Mouse (Mus musculus) limb, embryonic 15.5 days (tissue): Measurements from ENCODE around the gene Acot1. TPM values are rescaled to one million over a fixed set of nuclear protein-coding genes. Genes with fewer than 3 reads are reported as not detected.
"Not testable (repeated sequence)": the region's sequence is repeated elsewhere in the genome, so short reads cannot be mapped to it uniquely, and the experiment has no call there.

ENCODE experiments used
- ATAC-seq: fragments of 200-750 bp; cut with Nextera tagmentation; 2 replicates; pipeline ENCODE4 v1.8.0; 2017; ENCODE audit warnings: low read depth, moderate TSS enrichment; ENCODE audit not compliant: insufficient number of reproducible peaks, low FRiP score, low TSS enrichment
- H3K27ac ChIP-seq: fragments of 300-500 bp; sonication (generic); 2 replicates; pipeline ENCODE4 v1.5.1; 2015; ENCODE audit warnings: moderate library complexity, mild to moderate bottlenecking, inconsistent platforms
- H3K27me3 ChIP-seq: fragments of 300-500 bp; sonication (generic); 2 replicates; pipeline ENCODE4 v1.6.1; 2015; ENCODE audit warnings: inconsistent platforms
- H3K36me3 ChIP-seq: fragments of 300-500 bp; sonication (generic); 2 replicates; pipeline ENCODE4 v1.6.1; 2015; ENCODE audit warnings: inconsistent platforms
- H3K4me1 ChIP-seq: fragments of 300-500 bp; sonication (generic); 2 replicates; pipeline ENCODE4 v1.6.1; 2015; ENCODE audit warnings: inconsistent platforms
- H3K4me2 ChIP-seq: fragments of 300-500 bp; sonication (generic); 2 replicates; pipeline ENCODE4 v1.6.1; 2015; ENCODE audit warnings: mild to moderate bottlenecking, inconsistent platforms
- H3K4me3 ChIP-seq: fragments of 300-500 bp; sonication (generic); 2 replicates; pipeline ENCODE4 v1.5.1; 2015; ENCODE audit warnings: mild to moderate bottlenecking, inconsistent platforms
- H3K9ac ChIP-seq: fragments of 300-500 bp; sonication (generic); 2 replicates; pipeline ENCODE4 v1.6.1; 2015; ENCODE audit warnings: inconsistent platforms
- H3K9me3 ChIP-seq: fragments of 300-500 bp; sonication (generic); 2 replicates; pipeline ENCODE4 v1.6.1; 2016; ENCODE audit warnings: inconsistent platforms
- WGBS: fragments of 180-500 bp; shearing (Covaris S2); methylation state at CpG from one replicate; pipeline ENCODE4 v1.1.7; 2015; 5-methylcytosine and 5-hydroxymethylcytosine counted together
- polyA plus RNA-seq: library from polyadenylated mRNA; unstranded; fragments of >200 nt; fragmentation: Nextera tagmentation; extraction: Ambion mirVana; gene quantifications from 2 replicates; pipeline ENCODE4 v1.2.1, GENCODE M21; 2015

Gene Acot1
- polyA plus RNA-seq, 1 experiment from 2014 or later, result 58.3 TPM

DNA sequence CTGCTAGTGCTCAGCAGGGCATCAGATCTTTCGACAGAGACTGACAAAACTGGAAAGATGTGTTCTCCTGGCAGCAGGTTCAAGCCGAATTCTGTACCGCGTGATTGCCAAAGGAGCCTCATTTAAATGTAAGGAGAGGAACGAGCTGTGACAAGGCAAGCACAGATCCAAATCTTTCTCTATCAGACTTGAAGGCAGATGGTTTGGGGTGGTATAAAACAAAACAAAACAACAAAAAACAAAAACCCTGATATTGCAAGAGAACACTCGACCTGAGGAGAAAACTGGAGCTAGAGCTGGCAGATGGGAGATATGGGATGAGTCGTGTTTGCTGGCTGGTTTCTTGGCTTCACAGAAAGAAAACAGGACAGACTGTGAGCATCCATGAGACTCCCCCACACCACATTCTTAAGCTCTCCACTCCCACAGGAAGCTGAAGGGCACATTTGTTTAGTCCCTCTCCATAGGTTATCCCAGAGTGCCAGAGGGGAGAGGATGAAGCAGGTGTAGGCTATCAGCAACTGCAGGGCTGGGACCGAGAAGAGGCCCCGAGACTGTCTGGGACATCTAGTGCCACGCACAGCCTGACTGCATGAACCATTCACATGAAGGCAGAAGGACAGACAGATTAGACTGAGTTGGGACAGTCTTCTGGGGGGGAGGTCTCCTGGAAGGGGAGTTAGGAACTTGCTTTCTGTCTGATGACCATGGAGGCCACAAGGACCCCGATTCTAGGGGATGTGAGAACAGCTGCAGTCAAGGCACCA, 10.8 kb upstream of the Acot1 start:
- Histone ChIP-seq H3K9me3 (no peaks in the 10 kb centered on the region), H3K4me1 (0 out of 2 replicates have a peak, but pooled peaks cover 4% of the 10 kb centered on the region), H3K4me3 (no peak overlapping the region), H3K36me3 (no peaks in the 10 kb centered on the region), H3K27ac (peak overlapping the region; percentile 69), H3K4me2 (no peak overlapping the region), H3K27me3 (no peaks in the 10 kb centered on the region), H3K9ac (no peak overlapping the region)
- ATAC-seq, result no peak
- WGBS, result 63% methylated on average over 11 of the region's 11 CpGs

- H3K36me3 ChIP-seq, H3K4me1 ChIP-seq, ATAC-seq, H3K4me2 ChIP-seq, H3K9ac ChIP-seq, H3K4me3 ChIP-seq, H3K27me3 ChIP-seq, H3K9me3 ChIP-seq, H3K27ac ChIP-seq: not testable (repeated sequence)
- 49% methylated on average over 8 of the region's 8 CpGs for WGBS
Measured at GRCm38 (mm10) chr12:83999237-83999636, 10.1 kb upstream of the Acot1 start.

DNA sequence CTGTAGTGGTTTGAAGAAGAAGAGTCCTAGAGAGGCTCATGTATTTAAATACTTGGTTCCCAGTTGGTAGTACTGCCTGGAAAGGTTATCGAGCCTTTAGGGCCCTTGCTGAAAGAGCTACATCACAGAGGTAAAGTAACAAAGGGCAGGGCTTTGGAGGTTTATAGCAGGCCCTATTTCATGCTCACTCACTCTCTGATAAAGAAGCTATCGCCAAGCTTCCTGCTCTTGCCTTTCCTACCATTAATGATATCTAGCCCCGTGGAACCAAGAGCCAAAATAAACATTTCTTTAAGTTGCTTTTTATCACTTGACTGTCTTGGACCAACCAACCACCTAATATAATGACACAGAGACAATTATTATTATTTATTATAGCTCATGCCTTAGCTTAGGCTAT, 8.9 kb upstream of the Acot1 start:
- Histone ChIP-seq H3K27me3 (no peaks in the 10 kb centered on the region), H3K9ac (no peak overlapping the region), H3K4me3 (no peak overlapping the region), H3K36me3 (no peaks in the 10 kb centered on the region), H3K4me1 (0 out of 2 replicates have a peak, but pooled peaks cover 4% of the 10 kb centered on the region), H3K9me3 (no peaks in the 10 kb centered on the region), H3K27ac (no peak overlapping the region), H3K4me2 (no peak overlapping the region)
- WGBS, result 69% methylated on average over 3 of the region's 3 CpGs
- ATAC-seq, result no peak

DNA sequence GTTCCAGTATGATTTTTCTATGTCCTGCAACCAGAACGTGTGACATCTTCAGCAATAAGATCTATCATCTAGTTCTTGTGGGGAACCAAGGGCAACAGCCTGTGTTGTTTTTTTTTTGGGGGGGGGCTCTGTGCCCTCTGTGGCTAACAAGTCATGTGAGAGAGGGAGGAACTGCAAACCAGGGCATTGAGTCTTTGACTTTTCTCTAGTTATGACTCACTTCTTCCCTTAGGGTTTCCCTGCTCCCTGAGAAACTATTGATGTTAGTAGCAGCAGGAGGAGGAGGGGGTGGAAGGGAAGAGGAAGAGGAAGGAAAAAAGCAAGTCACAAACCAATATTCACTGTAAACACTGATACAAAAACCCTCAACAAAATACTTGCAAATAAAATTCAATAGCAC, 5.4 kb upstream of the Acot1 start:
- Histone ChIP-seq H3K4me2 (no peak overlapping the region), H3K27ac (no peak overlapping the region), H3K4me3 (no peak overlapping the region), H3K9ac (no peak overlapping the region), H3K4me1 (peaks cover 9% of the 10 kb centered on the region; the same call in 1 of the 2 replicates), H3K9me3 (no peaks in the 10 kb centered on the region), H3K36me3 (no peaks in the 10 kb centered on the region), H3K27me3 (no peaks in the 10 kb centered on the region)
- 70% methylated on average over 1 of the region's 1 CpGs for WGBS
- no peak for ATAC-seq

- Histone ChIP-seq H3K4me3 (no peak overlapping the region), H3K9me3 (no peaks in the 10 kb centered on the region), H3K9ac (no peak overlapping the region), H3K36me3 (no peaks in the 10 kb centered on the region), H3K4me2 (no peak overlapping the region), H3K4me1 (peaks cover 16% of the 10 kb centered on the region), H3K27ac (no peak overlapping the region; the same call in 1 of the 2 replicates), H3K27me3 (no peaks in the 10 kb centered on the region)
- ATAC-seq, result no peak
- 86% methylated on average over 12 of the region's 12 CpGs for WGBS
Measured at GRCm38 (mm10) chr12:84008251-84008650, 1.0 kb upstream of the Acot1 start.

GRCm38 (mm10) chr12:84008729-84009128, 561 bp upstream of the Acot1 start:
- no peak overlapping the region for H3K9ac ChIP-seq

GRCm38 (mm10) chr12:84010201-84010600, 911 bp downstream of the Acot1 start:
- Histone ChIP-seq H3K36me3 (peaks cover 3% of the 10 kb centered on the region; the same call in 1 of the 2 replicates), H3K27me3 (no peaks in the 10 kb centered on the region), H3K9ac (no peak overlapping the region), H3K4me1 (peaks cover 16% of the 10 kb centered on the region), H3K4me3 (peak overlapping the region; percentile 52), H3K27ac (no peak overlapping the region), H3K9me3 (no peaks in the 10 kb centered on the region), H3K4me2 (peak overlapping the region; percentile 52)
- no peak for ATAC-seq
- 71% methylated on average over 3 of the region's 3 CpGs for WGBS

More at GRCm38 (mm10) chr12:84008729-84009128, 561 bp upstream of the Acot1 start:
- WGBS, result 62% methylated on average over 8 of the region's 8 CpGs
- ATAC-seq, result no peak
- Histone ChIP-seq H3K4me3 (peak overlapping the region; percentile 52), H3K4me1 (peaks cover 16% of the 10 kb centered on the region), H3K9me3 (no peaks in the 10 kb centered on the region), H3K27me3 (no peaks in the 10 kb centered on the region), H3K27ac (peak overlapping the region; percentile 75), H3K36me3 (0 out of 2 replicates have a peak, but pooled peaks cover 2% of the 10 kb centered on the region), H3K4me2 (peak overlapping the region; percentile 52)

DNA sequence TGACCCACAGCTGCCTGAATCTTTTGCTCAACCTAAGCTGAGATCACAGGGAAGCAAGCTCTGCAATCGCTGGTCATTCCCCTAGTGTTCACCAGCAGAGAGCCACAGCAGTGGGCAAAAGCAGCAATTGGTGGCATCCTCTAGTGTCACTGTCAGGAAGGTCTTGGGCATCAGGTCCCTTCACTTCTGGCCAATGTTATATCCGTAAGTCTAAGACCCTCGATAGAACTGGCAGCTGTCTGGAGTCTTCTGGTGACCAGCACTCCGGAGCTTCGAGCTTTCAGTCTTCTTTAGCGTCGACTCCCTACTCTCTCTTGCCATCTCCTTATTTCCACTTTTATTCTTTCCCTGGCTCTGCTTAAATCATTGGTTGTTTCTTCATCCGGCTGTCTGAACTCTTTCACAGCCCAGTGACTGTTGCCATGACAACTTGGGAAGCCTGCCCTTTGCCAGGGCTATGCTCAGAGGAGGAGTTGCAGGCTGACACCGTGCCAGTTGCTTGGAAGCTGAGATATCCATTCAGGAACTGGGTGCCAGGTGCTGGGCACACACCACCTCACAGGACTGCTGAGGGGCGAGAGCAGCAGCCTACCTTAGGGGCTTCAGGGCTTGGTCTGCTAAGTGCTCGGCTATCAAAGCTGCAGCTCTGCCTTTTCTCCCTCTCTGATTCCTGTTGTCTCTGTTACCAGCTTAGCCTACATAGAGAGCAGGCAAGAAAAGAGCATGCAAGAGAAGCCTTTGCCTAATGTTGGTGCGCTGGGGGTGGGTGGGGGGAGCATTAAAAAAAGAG, 2.2 kb downstream of the Acot1 start:
- Histone ChIP-seq H3K36me3 (peaks cover 7% of the 10 kb centered on the region; the same call in 1 of the 2 replicates), H3K4me3 (no peak overlapping the region), H3K4me1 (peaks cover 16% of the 10 kb centered on the region), H3K27me3 (no peaks in the 10 kb centered on the region), H3K27ac (no peak overlapping the region), H3K4me2 (0 out of 2 replicates have a peak overlapping the region, but pooled peaks have one; percentile 15), H3K9ac (no peak overlapping the region), H3K9me3 (no peaks in the 10 kb centered on the region)
- WGBS, result 54% methylated on average over 12 of the region's 12 CpGs
- ATAC-seq, result no peak

DNA sequence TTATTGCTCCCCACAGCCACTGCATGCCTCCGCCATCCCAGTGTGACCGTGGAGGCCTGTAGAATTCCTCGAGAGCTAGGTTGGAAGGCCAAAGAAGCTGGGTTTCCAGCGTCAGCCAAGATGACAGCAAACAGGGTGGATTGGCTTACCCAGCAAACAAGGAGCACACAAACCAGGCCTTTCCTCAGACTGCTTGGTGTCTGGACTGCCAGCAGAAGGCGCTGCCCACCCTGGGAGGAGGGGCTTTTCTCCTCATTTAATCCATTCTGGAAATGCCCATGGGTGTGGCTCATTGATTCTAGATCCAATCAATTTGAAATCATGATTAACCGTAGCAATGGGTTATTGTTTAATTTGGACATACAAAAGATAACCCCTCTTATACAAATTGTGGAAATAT, 3.8 kb downstream of the Acot1 start:
- Histone ChIP-seq H3K36me3 (peaks cover 7% of the 10 kb centered on the region; the same call in 1 of the 2 replicates), H3K9me3 (no peaks in the 10 kb centered on the region), H3K4me1 (peaks cover 16% of the 10 kb centered on the region), H3K4me3 (no peak overlapping the region), H3K9ac (no peak overlapping the region), H3K27ac (no peak overlapping the region), H3K27me3 (no peaks in the 10 kb centered on the region), H3K4me2 (no peak overlapping the region)
- no peak for ATAC-seq
- WGBS, result 73% methylated on average over 6 of the region's 6 CpGs

GRCm38 (mm10) chr12:84013701-84014100, 4.4 kb downstream of the Acot1 start:
- Histone ChIP-seq H3K9me3 (no peaks in the 10 kb centered on the region), H3K27ac (no peak overlapping the region), H3K4me2 (no peak overlapping the region), H3K27me3 (no peaks in the 10 kb centered on the region), H3K4me3 (no peak overlapping the region), H3K9ac (no peak overlapping the region), H3K36me3 (peaks cover 7% of the 10 kb centered on the region; the same call in 1 of the 2 replicates), H3K4me1 (peaks cover 12% of the 10 kb centered on the region)
- 93% methylated on average over 7 of the region's 7 CpGs for WGBS
- no peak for ATAC-seq

GRCm38 (mm10) chr12:84020528-84020927, 11.2 kb downstream of the Acot1 start:
- H3K36me3 ChIP-seq, ATAC-seq, H3K4me3 ChIP-seq, H3K27me3 ChIP-seq, H3K9ac ChIP-seq, H3K4me1 ChIP-seq, H3K27ac ChIP-seq, H3K4me2 ChIP-seq, H3K9me3 ChIP-seq: not testable (repeated sequence)
- 37% methylated on average over 7 of the region's 7 CpGs for WGBS

- not testable (repeated sequence) for H3K27ac ChIP-seq, H3K4me2 ChIP-seq, H3K4me1 ChIP-seq, H3K36me3 ChIP-seq, H3K9ac ChIP-seq, H3K27me3 ChIP-seq, H3K4me3 ChIP-seq, H3K9me3 ChIP-seq, ATAC-seq
- WGBS, result 96% methylated on average over 4 of the region's 4 CpGs
Measured at GRCm38 (mm10) chr12:84022266-84022665, 13.0 kb downstream of the Acot1 start.
